Mouse (Mus musculus): Measurements from ENCODE around the gene Abca17.

The Abca17 gene

GRCm38 (mm10) chr17:24359903-24360302 lies 9.0 kb upstream of the Abca17 start:
- Histone ChIP-seq H3K27me3 (ENCODE audit: control insufficient read depth, insufficient read depth, low read length, poor library complexity, severe bottlenecking) (no peaks in the 10 kb centered on the region), H3K36me3 (ENCODE audit: control insufficient read depth, insufficient read depth, low read length, poor library complexity, severe bottlenecking) (no peaks in the 10 kb centered on the region)
- DNase-seq (ENCODE audit: low read depth, low spot score) = no peak

- DNase-seq (ENCODE audit: low read depth, low spot score) = no peak
- H3K36me3 ChIP-seq (ENCODE audit: control insufficient read depth, insufficient read depth, low read length, poor library complexity, severe bottlenecking) = no peaks in the 10 kb centered on the region
- H3K27me3 ChIP-seq (ENCODE audit: control insufficient read depth, insufficient read depth, low read length, poor library complexity, severe bottlenecking) = no peaks in the 10 kb centered on the region
These were observed 8.1 kb upstream of the Abca17 start for GRCm38 (mm10) chr17:24359006-24359405.

GRCm38 (mm10) chr17:24355284-24355683 lies 4.4 kb upstream of the Abca17 start:
- Histone ChIP-seq H3K27me3 (ENCODE audit: control insufficient read depth, insufficient read depth, low read length, poor library complexity, severe bottlenecking) (no peaks in the 10 kb centered on the region), H3K36me3 (ENCODE audit: control insufficient read depth, insufficient read depth, low read length, poor library complexity, severe bottlenecking) (no peaks in the 10 kb centered on the region)
- DNase-seq (ENCODE audit: low read depth, low spot score) = no peak

GRCm38 (mm10) chr17:24353960-24354359 lies 3.1 kb upstream of the Abca17 start:
- no peak for DNase-seq (ENCODE audit: low read depth, low spot score)
- no peaks in the 10 kb centered on the region for H3K27me3 ChIP-seq (ENCODE audit: control insufficient read depth, insufficient read depth, low read length, poor library complexity, severe bottlenecking)
- H3K36me3 ChIP-seq (ENCODE audit: control insufficient read depth, insufficient read depth, low read length, poor library complexity, severe bottlenecking) = no peaks in the 10 kb centered on the region

- no peaks in the 10 kb centered on the region for H3K27me3 ChIP-seq (ENCODE audit: control insufficient read depth, insufficient read depth, low read length, poor library complexity, severe bottlenecking)
- peak; percentile 14 for DNase-seq (ENCODE audit: low read depth, low spot score)
- H3K36me3 ChIP-seq (ENCODE audit: control insufficient read depth, insufficient read depth, low read length, poor library complexity, severe bottlenecking) = no peaks in the 10 kb centered on the region
These were observed 1.7 kb upstream of the Abca17 start for GRCm38 (mm10) chr17:24352370-24353194.

- peak; percentile 99 for DNase-seq (ENCODE audit: low read depth, low spot score)
- Histone ChIP-seq H3K36me3 (ENCODE audit: control insufficient read depth, insufficient read depth, low read length, poor library complexity, severe bottlenecking) (no peaks in the 10 kb centered on the region), H3K27me3 (ENCODE audit: control insufficient read depth, insufficient read depth, low read length, poor library complexity, severe bottlenecking) (no peaks in the 10 kb centered on the region)
These were observed 991 bp upstream of the Abca17 start, which contains the start of gene Abca3 for GRCm38 (mm10) chr17:24351760-24352357. Abca3 (plus strand) TSS chr17:24351950.

- no peaks in the 10 kb centered on the region for H3K27me3 ChIP-seq (ENCODE audit: control insufficient read depth, insufficient read depth, low read length, poor library complexity, severe bottlenecking)
- DNase-seq (ENCODE audit: low read depth, low spot score) = no peak
These were observed 1.7 kb downstream of the Abca17 start for GRCm38 (mm10) chr17:24349176-24349575.

GRCm38 (mm10) chr17:24346831-24347230 lies 4.0 kb downstream of the Abca17 start:
- Histone ChIP-seq H3K36me3 (ENCODE audit: control insufficient read depth, insufficient read depth, low read length, poor library complexity, severe bottlenecking) (no peaks in the 10 kb centered on the region), H3K27me3 (ENCODE audit: control insufficient read depth, insufficient read depth, low read length, poor library complexity, severe bottlenecking) (no peaks in the 10 kb centered on the region)
- no peak for DNase-seq (ENCODE audit: low read depth, low spot score)

More at GRCm38 (mm10) chr17:24349176-24349575, 1.7 kb downstream of the Abca17 start:
- no peaks in the 10 kb centered on the region for H3K36me3 ChIP-seq (ENCODE audit: control insufficient read depth, insufficient read depth, low read length, poor library complexity, severe bottlenecking)

- Histone ChIP-seq H3K36me3 (ENCODE audit: control insufficient read depth, insufficient read depth, low read length, poor library complexity, severe bottlenecking) (no peaks in the 10 kb centered on the region), H3K27me3 (ENCODE audit: control insufficient read depth, insufficient read depth, low read length, poor library complexity, severe bottlenecking) (no peaks in the 10 kb centered on the region)
- DNase-seq (ENCODE audit: low read depth, low spot score) = peak; percentile 40
These were observed 6.2 kb downstream of the Abca17 start for GRCm38 (mm10) chr17:24344672-24345071.

- no peaks in the 10 kb centered on the region for H3K27me3 ChIP-seq (ENCODE audit: control insufficient read depth, insufficient read depth, low read length, poor library complexity, severe bottlenecking)
- no peaks in the 10 kb centered on the region for H3K36me3 ChIP-seq (ENCODE audit: control insufficient read depth, insufficient read depth, low read length, poor library complexity, severe bottlenecking)
These were observed 23.2 kb downstream of the Abca17 start for GRCm38 (mm10) chr17:24327656-24328055.

GRCm38 (mm10) chr17:24325051-24325450 lies 25.8 kb downstream of the Abca17 start:
- no peaks in the 10 kb centered on the region for H3K27me3 ChIP-seq (ENCODE audit: control insufficient read depth, insufficient read depth, low read length, poor library complexity, severe bottlenecking)
- H3K36me3 ChIP-seq (ENCODE audit: control insufficient read depth, insufficient read depth, low read length, poor library complexity, severe bottlenecking) = no peaks in the 10 kb centered on the region
- DNase-seq (ENCODE audit: low read depth, low spot score) = no peak

More at GRCm38 (mm10) chr17:24327656-24328055, 23.2 kb downstream of the Abca17 start:
- DNase-seq (ENCODE audit: low read depth, low spot score) = no peak

- H3K27me3 ChIP-seq (ENCODE audit: control insufficient read depth, insufficient read depth, low read length, poor library complexity, severe bottlenecking) = no peaks in the 10 kb centered on the region
- no peaks in the 10 kb centered on the region for H3K36me3 ChIP-seq (ENCODE audit: control insufficient read depth, insufficient read depth, low read length, poor library complexity, severe bottlenecking)
- DNase-seq (ENCODE audit: low read depth, low spot score) = no peak
These were observed 30.0 kb downstream of the Abca17 start for GRCm38 (mm10) chr17:24320826-24321225.

- DNase-seq (ENCODE audit: low read depth, low spot score) = peak; percentile 73
- Histone ChIP-seq H3K27me3 (ENCODE audit: control insufficient read depth, insufficient read depth, low read length, poor library complexity, severe bottlenecking) (no peaks in the 10 kb centered on the region), H3K36me3 (ENCODE audit: control insufficient read depth, insufficient read depth, low read length, poor library complexity, severe bottlenecking) (no peaks in the 10 kb centered on the region)
These were observed 43.4 kb downstream of the Abca17 start for GRCm38 (mm10) chr17:24307500-24307899.

GRCm38 (mm10) chr17:24300651-24301050 lies 50.2 kb downstream of the Abca17 start:
- Histone ChIP-seq H3K36me3 (ENCODE audit: control insufficient read depth, insufficient read depth, low read length, poor library complexity, severe bottlenecking) (no peaks in the 10 kb centered on the region), H3K27me3 (ENCODE audit: control insufficient read depth, insufficient read depth, low read length, poor library complexity, severe bottlenecking) (no peaks in the 10 kb centered on the region)
- DNase-seq (ENCODE audit: low read depth, low spot score) = no peak

GRCm38 (mm10) chr17:24289338-24289737 lies 61.5 kb downstream of the Abca17 start:
- Histone ChIP-seq H3K36me3 (ENCODE audit: control insufficient read depth, insufficient read depth, low read length, poor library complexity, severe bottlenecking) (no peaks in the 10 kb centered on the region), H3K27me3 (ENCODE audit: control insufficient read depth, insufficient read depth, low read length, poor library complexity, severe bottlenecking) (no peaks in the 10 kb centered on the region)
- no peak for DNase-seq (ENCODE audit: low read depth, low spot score)
